Mouse (Mus musculus) layer of hippocampus, postnatal 36 days (tissue): Measurements from ENCODE around the gene Snupn. TPM values are rescaled to one million over a fixed set of nuclear protein-coding genes. Genes with fewer than 3 reads are reported as not detected.
"Not testable (repeated sequence)": the region's sequence is repeated elsewhere in the genome, so short reads cannot be mapped to it uniquely, and the experiment has no call there.

Experiments used
- DNase-seq, 2 experiments: peaks; one replicate each; pipeline ENCODE4 v3.0.0; 2022
- total RNA-seq, 2 experiments: library from RNA; stranded (reverse); gene quantifications; 2 replicates each; pipeline ENCODE4 v1.2.3; 2021

The Snupn gene
- total RNA-seq, 2 experiments from 2014 or later = 15.4 to 17.9 TPM

DNA sequence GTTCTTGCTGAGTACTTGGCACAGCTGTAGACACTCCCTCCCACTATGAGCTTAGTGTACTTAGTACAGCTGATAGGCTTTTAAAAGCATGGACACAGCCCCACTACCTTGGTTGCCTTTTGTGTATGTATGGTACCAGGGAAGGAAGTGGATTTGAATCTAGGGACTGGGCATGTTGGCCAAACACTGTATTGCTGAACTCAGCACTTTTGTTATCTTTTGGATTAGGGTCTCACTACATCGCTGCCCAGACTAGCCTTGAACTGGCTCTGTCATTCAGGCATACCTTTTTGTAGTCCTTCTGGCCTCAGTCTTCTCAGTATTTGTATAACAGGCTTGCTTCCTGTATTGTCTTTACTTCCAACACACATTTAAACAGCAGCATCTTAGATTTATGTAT lies 20.1 kb upstream of the Snupn start:
- no peak for DNase-seq

DNA sequence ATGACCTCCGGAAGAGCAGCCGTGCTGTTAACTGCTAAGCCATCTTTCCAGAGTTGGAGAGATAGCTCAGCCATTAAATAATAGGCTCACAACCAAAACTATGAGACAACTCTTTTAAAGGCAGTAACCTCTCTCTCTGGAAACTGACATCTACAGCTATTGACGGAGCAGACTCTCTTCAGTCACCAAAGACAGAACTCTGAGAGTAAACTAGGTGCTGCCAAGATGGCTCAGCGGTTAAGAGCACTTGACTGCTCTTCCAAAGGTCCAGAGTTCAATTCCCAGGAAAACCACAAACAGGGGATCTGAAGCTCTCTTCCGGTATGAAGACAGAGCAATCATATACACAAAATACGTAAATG lies 13.8 kb upstream of the Snupn start:
- DNase-seq = no peak

DNA sequence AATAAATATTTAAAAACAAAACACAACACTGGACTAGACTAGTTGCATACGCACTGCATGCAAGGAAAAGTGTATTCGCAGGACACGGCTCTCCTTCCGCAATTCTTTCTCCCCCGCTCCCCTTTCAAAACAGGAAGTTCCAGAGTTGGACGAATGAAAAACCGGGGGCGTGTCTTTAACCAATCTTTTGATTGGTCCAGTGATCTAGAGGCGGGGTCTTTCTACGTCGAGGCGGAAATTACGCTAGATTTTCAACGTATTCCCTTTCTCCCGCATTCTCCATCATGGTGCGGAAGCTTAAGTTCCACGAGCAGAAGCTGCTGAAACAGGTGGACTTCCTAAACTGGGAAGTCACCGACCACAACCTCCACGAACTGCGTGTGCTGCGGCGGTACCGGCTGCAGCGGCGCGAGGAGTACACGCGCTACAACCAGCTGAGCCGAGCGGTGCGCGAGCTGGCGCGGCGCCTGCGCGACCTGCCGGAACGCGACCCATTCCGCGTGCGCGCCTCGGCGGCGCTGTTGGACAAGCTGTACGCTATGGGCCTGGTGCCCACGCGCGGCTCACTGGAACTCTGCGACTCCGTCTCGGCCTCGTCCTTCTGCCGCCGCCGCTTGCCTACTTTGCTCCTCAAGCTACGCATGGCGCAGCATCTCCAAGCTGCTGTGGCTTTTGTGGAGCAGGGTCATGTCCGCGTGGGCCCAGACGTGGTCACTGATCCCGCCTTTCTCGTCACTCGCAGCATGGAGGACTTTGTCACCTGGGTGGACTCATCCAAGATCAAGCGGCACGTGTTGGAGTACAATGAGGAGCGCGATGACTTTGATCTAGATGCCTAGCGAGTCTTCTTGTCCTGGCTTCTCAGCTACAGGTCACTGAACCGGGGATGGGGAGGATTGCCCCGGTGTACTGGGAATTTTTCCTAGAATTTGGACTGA lies 13.2 kb upstream of the Snupn start, which contains the start of gene Imp3:
Gene Imp3, plus strand, starts transcription at position 253 of the 938 bp plus-strand sequence.
- peak; percentile 86 to 89 for DNase-seq

DNA sequence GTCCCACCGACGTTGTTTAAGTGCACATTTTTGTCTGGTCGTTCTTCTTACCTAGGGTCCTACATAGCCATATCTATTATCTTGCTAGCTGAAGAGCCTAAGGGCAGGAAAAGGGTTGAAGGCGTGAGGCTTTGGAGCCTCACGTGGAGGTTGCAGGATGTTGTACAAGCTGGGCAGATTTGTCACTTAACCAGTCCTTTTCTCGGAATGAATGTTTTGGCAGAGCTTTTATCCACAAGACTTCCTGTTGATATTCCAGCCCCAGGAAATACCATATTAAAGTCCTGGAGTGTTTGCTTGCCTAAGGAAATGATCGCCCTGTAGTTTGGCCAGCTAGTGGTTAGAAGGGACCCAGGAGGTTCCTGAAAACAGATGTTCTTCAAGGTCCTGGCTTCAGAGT lies 12.3 kb upstream of the Snupn start:
- DNase-seq = no peak

DNA sequence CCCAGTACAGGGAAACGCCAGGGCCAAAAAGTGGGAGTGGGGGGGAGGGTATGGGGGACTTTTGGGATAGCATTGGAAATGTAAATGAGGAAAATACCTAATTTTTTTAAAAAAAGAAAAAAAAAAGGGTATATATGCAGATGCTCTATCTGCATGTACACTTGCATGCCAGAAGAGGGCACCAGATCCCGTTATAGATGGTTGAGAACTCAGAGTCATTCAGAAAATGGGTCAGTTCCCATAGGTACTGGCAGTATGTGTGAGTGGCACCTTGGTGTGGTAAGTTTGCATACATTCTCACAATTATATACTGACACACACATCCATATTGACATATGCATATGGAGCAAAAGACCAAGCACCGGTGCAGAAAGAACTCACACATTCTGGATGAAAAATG lies 3.2 kb upstream of the Snupn start:
- DNase-seq = not testable (repeated sequence)

DNA sequence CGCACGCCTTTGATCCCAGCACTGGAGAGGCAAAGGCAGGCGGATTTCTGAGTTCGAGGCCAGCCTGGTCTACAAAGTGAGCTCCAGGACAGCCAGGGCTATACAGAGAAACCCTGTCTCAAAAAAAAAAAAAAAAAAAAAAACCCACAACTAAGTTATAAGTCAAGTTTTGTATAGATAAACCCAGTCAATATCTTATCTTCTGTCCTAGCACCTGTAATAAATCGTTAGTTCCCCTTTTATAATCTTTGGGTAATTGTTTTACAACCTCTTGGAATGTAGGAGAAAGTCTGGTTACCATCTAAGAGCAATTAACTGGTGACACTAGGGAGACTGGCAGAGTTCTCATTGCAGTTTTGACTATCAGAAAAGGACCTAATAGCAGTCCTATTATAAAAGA lies 2.0 kb upstream of the Snupn start:
- DNase-seq = not testable (repeated sequence)

DNA sequence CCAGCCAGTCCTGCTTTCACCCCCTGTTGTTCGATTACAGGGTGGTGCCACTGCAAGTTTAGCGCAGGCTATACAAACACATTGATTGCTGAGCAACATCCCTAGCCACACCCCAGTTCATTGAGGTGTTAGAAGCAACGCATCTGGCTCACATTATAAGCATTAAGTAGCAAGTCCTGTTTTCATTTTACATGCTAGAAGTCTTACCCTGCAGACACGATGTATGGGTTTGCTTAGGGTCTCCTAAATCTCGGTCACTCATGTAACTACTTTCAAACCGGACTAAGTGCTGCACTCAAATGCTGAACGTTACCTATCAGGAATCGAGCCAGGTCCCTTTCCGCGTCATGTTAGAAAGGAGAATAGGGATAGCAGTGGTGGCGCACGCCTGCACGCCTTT lies 911 bp upstream of the Snupn start:
- no peak for DNase-seq

DNA sequence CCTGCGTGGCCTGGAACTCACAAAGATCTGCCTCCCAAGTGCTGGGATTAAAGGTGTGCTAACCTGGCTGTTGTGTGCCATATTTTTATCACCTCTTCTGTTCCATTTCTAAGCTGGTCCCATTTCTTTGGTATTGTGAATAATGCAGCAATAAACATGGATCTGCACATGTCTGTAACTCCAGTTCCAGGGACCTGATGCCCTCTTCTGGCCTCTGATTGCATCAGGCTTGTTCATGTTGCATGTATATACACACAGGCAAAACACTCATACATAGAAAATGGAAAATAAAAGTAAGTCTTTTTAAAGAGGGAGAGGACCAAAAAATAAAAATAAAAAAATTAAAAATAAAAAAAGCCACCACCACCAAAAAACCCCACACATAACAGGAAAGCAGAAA lies 2.9 kb downstream of the Snupn start:
- no peak for DNase-seq

DNA sequence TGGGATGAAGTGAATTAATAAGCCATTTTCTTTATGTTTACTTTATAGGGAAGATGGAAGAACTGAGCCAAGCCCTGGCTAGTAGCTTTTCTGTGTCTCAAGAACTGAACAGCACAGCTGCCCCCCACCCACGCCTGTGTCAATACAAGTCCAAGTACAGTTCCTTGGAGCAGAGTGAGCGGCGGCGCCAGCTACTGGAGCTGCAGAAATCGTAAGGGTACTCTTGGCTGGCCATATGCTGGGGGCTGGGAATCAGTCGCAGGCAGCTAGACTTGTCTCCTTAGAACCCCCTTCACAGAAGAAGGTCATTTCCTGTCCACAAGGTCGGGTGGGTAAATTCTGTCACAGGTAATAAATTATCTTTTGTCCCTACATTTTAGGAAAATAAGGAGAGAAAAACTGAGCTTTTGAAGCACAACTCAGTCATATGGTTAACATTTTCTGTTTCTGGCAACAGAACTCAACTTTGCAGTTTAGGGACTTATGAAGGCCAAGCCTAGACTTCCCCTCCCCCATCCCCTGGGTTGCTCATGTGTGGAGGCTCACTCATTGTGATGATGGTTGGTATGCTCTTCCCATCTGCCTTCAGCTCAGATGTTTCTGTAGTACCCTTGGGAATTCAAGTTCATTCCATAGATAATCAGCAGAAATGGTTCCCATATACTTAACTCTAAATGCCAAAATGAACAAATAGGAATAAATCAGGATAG lies 6.4 kb downstream of the Snupn start:
- DNase-seq = no peak

DNA sequence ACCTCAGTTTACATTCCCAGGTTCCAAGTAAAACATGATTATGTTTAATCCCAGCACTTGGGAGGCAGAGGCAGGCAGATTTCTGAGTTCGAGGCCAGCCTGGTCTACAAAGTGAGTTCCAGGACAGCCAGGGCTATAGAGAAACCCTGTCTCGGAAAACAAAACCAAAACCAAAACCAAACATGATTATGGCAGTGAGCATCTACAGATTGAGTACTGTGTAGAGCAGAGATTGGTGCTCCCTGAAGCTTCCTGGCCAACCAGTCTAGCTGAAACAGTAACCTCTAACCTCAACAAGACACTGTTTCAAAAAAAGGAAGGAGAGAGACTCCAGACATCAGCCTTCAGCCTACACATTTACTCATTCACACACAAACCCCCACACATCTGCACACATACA lies 8.0 kb downstream of the Snupn start:
- no peak for DNase-seq

DNA sequence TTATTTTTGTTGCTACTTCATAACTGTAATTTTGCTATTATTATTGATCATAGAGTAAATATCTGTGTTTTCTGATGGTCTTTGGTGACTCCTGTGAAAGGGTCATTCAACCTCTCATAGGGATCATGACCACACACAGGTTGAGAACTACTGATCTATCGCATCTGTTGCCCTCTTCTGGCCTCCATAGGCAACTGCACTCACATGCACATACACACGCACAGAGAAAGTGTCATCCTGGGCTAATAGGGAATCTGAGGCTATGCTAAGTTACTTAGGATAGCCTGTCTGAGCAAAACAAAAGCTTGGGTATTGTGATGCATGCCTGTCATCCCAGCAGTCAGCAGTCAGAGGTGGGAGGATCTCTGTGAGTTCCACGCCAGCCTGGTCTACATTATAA lies 10.9 kb downstream of the Snupn start:
- DNase-seq = no peak

DNA sequence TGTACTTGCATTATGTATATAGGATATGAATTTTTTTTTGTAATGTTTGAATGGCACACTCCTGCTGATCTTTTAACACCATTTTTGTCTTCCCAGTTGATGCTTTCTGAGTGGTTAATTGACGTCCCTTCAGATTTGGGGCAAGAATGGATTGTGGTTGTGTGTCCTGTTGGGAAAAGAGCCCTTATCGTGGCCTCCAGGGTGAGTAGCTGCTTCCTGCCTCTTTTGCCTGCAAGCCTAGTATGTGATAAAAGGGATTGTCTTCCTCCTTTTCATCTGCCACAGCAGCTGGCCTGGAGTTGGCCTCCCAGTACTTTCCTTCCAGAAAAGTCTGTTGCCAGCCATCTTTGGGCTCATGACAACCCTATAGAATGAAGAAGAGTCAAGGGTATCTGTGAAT lies 19.5 kb downstream of the Snupn start:
- no peak for DNase-seq

DNA sequence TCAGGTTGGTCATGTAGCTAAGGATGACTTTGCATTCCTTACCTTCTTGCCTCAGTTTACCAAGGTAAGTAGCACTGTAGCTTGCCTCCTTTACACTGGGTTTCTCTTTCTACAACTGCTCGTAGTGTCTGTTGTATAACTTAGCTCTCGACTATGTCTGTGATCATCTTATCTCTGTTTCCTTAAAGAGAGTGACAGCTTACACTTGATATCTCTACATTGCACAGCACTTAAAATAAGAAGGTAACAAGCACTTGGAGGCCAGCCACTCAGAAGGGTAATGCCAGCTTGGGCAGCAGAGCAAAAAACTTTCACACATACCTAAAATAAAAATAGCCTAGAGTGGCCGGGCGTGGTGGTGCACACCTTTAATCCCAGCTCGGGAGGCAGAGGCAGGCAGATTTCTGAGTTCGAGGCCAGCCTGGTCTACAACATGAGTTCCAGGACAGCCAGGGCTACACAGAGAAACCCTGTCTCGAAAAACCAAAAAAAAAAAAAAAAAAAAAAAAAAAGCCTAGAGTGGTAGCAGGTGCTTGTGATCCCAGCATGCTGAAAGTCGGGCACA lies 23.4 kb downstream of the Snupn start:
- no peak for DNase-seq

DNA sequence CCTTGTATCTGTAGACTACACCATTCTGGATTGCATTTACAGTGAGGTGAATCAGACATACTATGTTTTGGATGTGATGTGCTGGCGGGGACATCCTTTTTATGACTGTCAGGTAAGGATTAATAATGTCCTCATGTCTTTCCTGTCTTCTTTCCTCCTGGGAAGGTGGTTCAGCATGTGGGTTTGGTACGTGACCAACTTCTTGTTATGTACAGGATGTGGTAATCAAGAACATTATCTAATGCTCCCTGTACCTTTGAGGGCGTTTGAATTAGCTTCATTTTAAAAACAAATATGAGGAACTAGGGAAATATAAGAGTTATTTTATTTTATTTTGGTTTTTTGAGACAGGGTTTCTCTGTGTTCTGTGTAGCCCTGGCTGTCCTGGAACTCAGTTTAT lies 24.5 kb downstream of the Snupn start:
- DNase-seq = no peak

DNA sequence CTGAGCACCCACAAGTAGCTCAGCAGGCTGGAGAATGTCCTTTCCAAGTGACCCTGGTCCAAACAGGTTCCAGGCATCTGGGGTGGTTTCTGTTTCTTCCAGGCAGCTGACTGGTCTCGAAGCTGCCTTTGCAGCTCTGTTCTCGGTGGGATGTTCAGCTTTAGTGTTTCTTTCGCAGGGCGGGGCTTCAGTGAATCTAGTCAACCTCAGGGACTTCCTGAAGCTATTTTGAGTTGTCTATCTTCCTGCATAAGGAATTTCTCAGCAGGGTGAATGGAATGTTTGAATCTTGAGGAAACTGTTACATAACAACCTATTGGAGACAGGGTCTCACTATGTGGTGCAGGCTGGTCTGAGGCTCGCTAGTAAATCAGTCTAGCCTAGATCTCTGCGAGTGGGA lies 29.5 kb downstream of the Snupn start:
- DNase-seq = no peak

DNA sequence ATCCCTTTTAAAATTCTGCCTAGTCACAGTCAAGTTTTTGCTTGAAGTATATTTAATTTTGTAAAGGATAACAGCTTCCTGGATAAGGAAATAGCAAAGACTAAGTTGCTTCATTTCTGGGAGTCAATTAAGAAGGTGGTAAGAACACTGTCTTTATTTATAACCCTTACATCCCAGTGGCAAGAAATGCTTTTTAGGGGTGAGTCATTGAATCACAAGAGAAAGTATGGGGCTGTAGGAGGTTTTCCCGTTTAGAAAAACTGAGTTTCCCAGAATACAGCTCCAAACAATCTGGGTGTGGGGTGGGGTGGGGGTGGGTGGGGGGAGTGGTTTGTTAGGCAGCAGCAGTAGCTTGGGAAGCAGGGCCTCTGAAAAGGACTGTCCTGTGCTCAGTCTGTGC lies 30.8 kb downstream of the Snupn start:
- no peak for DNase-seq

DNA sequence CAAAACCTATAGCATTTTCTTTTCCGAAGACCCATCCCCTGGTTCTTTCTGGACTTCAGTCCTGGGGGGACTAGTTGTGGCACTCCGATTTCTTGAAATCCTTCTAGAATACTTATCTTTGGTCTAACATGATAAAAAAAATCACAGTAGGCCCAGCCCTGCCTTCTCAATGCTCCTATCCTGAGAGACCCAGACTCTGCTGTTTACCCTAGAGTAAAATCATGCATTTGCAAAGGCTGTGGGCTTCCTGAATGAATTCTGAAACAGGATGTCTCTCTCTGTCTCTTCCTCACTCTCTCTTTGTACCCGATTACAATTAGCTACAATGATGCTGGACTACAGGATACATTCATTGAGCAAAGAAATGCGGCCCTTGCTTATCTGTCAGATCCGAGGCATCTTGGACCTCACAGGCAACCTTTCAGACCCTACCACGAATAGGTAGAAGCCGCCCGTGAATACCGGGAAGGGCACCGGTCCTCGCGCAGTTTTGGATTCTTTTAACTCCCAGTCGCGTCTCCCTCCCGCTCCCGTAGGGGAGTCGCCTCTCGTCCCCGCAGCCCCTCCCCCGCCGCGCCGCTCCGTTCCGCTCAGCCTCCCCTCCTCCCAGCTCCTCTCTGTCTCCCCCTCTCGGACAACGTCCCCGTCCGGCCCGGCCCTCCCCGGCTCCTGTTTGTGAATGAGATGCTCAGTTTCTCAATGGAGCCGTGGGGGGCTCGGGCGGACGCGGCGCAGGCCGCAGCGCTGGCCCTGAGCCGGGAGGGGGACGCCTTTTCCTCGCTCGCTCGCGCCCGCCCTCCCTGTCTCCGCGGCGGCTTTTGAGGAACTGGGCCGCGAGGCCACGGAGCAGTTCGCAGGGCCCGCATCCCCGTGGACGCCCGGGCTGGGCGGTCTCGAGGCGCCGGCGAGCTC lies 43.9 kb downstream of the Snupn start, which contains the start of gene Ptpn9:
Gene Ptpn9, plus strand, starts transcription at position 638 of the 912 bp plus-strand sequence.
- peak; percentile 86 to 90 for DNase-seq

DNA sequence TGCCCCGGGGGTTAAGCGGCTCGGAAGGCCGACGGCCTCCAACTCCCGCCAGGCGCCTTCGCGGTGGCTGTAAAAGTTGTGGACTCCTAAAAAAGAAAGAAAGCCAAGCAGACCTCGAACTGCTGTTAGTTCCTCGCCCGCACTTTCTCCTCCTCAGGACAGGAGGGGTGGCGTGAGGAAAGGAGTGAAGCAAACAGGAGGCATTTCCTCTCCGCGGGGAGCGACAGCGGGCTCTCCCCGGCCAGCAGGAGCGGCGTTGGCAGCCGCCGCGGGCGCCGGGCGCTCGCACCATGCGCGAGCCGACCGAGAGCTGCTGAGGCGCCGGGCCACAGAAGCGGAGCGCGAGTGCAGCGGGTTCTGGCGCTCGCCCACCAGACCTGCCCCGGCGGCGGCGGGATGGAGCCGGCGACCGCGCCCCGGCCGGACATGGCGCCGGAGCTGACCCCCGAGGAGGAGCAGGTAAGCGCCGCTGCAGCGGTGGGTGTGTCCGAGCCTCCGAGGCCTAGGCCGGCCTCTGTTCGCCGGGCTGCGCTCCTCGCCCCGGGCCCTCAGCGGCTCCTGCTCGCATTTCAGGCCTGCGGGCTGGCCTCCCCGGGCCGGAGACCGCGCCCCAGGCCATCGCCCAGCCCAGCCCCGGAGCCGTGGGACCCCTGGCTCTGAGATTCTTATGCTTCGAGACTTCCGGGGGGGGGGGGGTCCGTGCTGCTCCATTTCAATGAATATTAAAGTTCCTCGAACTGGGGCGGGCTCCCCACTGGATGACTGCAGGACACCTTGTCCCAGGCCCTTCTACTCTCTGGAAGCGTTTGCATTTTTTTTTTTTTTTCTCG lies 44.7 kb downstream of the Snupn start:
- peak; percentile 58 to 67 for DNase-seq

DNA sequence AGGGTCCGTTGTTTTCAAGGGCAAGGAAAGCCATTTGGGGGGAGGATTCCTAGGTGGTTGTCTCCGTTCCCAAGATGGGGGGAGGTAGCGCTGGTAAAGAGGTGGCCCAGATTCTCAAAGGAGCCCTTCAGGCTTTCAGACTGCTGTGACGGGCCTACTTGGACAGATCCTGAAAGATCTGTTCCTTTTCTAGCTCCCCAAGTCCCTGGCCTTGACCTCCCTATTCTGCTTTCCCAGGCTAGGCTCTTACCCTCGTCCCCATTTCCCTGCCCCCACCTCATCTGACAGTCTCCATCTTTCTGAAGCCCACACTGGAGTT lies 45.3 kb downstream of the Snupn start:
- DNase-seq = peak; percentile 15 to 28

DNA sequence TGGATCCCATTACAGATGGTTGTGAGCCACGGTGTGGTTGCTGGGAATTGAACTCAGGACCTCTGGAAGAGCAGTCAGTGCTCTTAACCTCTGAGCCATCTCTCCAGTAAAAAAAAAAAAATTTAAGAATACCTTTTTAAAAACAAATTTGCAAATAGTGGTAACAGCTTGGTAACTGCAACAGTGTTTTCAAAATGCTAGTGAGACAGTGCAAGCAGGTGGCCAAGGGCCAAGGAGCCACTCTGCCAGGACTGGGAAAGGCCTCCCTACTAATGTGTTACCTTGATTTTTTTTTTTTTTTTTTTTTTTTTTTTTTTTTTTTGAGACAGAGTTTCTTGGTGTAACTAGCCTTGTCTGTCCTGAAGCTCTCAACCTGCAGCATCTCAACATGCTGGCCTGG lies 46.5 kb downstream of the Snupn start:
- not testable (repeated sequence) for DNase-seq

DNA sequence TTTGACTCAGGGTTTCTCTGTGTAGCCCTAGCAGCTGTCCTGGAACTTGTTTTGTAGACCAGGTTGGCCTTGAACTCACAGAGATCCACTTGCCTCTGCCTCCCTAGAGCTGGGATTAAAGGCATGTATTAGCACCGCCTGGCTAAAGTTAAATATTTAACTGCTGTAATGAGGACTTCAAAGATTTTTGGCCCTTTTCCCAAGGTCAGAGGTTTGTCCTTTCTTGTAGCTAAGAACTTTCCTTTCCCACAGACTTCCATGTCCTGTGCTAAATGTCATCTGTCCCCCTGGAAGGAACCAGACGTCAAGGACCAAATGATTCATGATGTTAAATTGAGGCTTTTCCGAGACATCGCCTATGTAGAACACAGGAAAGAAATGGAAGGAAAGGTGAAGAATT lies 52.3 kb downstream of the Snupn start:
- DNase-seq = no peak

DNA sequence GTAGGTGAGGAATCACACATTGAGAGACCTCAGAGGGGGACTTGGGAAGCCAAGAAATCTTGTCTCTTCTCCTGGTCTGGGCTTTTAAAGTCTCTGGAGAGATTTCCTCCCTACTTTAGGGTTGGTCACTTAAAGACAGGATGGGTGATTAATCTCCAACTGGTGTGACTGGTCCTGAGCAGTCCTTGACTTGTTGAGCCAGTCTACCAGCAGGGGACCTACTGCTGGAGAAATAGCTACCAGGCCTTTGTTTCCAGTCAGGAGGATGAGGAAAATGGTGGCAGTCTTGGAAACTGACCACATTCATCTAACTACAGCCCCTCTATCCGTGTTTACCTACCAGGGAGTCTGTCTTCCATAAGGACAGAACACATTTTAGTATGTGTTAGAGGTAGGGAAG lies 61.7 kb downstream of the Snupn start:
- no peak for DNase-seq
